ENCODE assay signal across 28 mouse cellular contexts in genomic region chr3:98073545-98073944, GRCm38 (mm10).
DNase-seq lines count a peak whose midpoint lies in the region; ATAC-seq and TF ChIP-seq lines count a peak whose summit lies in the region.
"Had no signal": no experiment of that assay in that cellular context is flagged by ENCODE, and none has a peak within 500 bp of the region (broad histone marks: within the 10 kb centered on the region; RNA-seq: fewer than 3 reads in every experiment).

No protein-coding gene starts in this region.

- TF ChIP-seq CTCF in forebrain, postnatal 0 days (IDR thresholded peaks at IDR 0.05; ENCODE audit: low read depth), result no peak
- TF ChIP-seq CTCF in layer of hippocampus, adult 2 months (conservative IDR thresholded peaks at IDR 0.05), result no peak

- H3K9ac ChIP-seq in forebrain, postnatal 0 days, result no peak overlapping the region
- H3K9ac ChIP-seq in limb, embryonic 12.5 days (replicated peaks), result no peak overlapping the region
- H3K9ac ChIP-seq in heart, embryonic 12.5 days, result no peak overlapping the region
- H3K9ac ChIP-seq: embryonic facial prominence, embryonic 12.5 days; forebrain, embryonic 13.5 days; liver, embryonic 13.5 days; midbrain, embryonic 15.5 days; neural tube, embryonic 15.5 days had no signal

- 69% methylated on average over 4 of the region's 4 CpGs for WGBS in forebrain, postnatal 0 days
- WGBS in forebrain, embryonic 10.5 days, result 95% methylated on average over 4 of the region's 4 CpGs
- WGBS in limb, embryonic 12.5 days, result 76% methylated on average over 4 of the region's 4 CpGs
- WGBS in heart, embryonic 12.5 days, result 88% methylated on average over 4 of the region's 4 CpGs

- no peaks in the 10 kb centered on the region for H3K9me3 ChIP-seq in forebrain, postnatal 0 days (ENCODE audit: low read length)
- no peaks in the 10 kb centered on the region for H3K9me3 ChIP-seq in forebrain, embryonic 10.5 days
- H3K9me3 ChIP-seq in limb, embryonic 12.5 days, result no peaks in the 10 kb centered on the region
- H3K9me3 ChIP-seq in heart, embryonic 12.5 days (replicated peaks), result no peaks in the 10 kb centered on the region
- H3K9me3 ChIP-seq: embryonic facial prominence, embryonic 12.5 days; forebrain, embryonic 13.5 days; liver, embryonic 13.5 days; midbrain, embryonic 15.5 days; neural tube, embryonic 15.5 days had no signal

- no peaks in the 10 kb centered on the region for H3K36me3 ChIP-seq in forebrain, postnatal 0 days (ENCODE audit: insufficient read depth)
- H3K36me3 ChIP-seq in forebrain, embryonic 10.5 days (replicated peaks), result peaks cover 81% of the 10 kb centered on the region
- peaks cover 60% of the 10 kb centered on the region for H3K36me3 ChIP-seq in limb, embryonic 12.5 days
- H3K36me3 ChIP-seq in heart, embryonic 12.5 days, result peaks cover 55% of the 10 kb centered on the region
- H3K36me3 ChIP-seq: G1E; midbrain, embryonic 15.5 days; neural tube, embryonic 15.5 days had no signal

- H3K4me3 ChIP-seq in forebrain, postnatal 0 days (ENCODE audit: low read depth, low read length), result no peak overlapping the region
- no peak overlapping the region for H3K4me3 ChIP-seq in forebrain, embryonic 10.5 days
- no peak overlapping the region for H3K4me3 ChIP-seq in layer of hippocampus, adult 2 months
- H3K4me3 ChIP-seq in limb, embryonic 12.5 days (replicated peaks), result no peak overlapping the region
- H3K4me3 ChIP-seq in heart, embryonic 12.5 days, result no peak overlapping the region
- H3K4me3 ChIP-seq: embryonic facial prominence, embryonic 12.5 days; forebrain, embryonic 13.5 days; liver, embryonic 13.5 days; midbrain, embryonic 15.5 days; neural tube, embryonic 15.5 days had no signal

- H3K27me3 ChIP-seq in forebrain, postnatal 0 days (ENCODE audit: insufficient read depth, low read length), result no peaks in the 10 kb centered on the region
- H3K27me3 ChIP-seq in forebrain, embryonic 10.5 days (ENCODE audit: poor library complexity, severe bottlenecking), result no peaks in the 10 kb centered on the region
- H3K27me3 ChIP-seq in limb, embryonic 12.5 days, result no peaks in the 10 kb centered on the region
- no peaks in the 10 kb centered on the region for H3K27me3 ChIP-seq in heart, embryonic 12.5 days (replicated peaks)
- H3K27me3 ChIP-seq: embryonic facial prominence, embryonic 12.5 days; forebrain, embryonic 13.5 days; liver, embryonic 13.5 days; midbrain, embryonic 15.5 days; neural tube, embryonic 15.5 days had no signal

- no peak overlapping the region for H3K4me2 ChIP-seq in forebrain, postnatal 0 days (ENCODE audit: low read depth)
- no peak overlapping the region for H3K4me2 ChIP-seq in limb, embryonic 12.5 days
- H3K4me2 ChIP-seq in heart, embryonic 12.5 days, result no peak overlapping the region
- H3K4me2 ChIP-seq: embryonic facial prominence, embryonic 12.5 days; forebrain, embryonic 13.5 days; liver, embryonic 13.5 days; midbrain, embryonic 15.5 days; neural tube, embryonic 15.5 days had no signal

- no peak for DNase-seq in forebrain, postnatal 0 days
- DNase-seq in forebrain, embryonic 10.5 days (ENCODE audit: extremely low spot score, low spot score), result no peak
- DNase-seq in layer of hippocampus, adult 2 months (ENCODE audit: low spot score in 2 of 2), result no peak
- DNase-seq in layer of hippocampus, adult 11-12 months (ENCODE audit: low spot score), result no peak
- DNase-seq in retina, embryonic 14.5 days (ENCODE audit: low spot score), result no peak
- DNase-seq: adrenal gland, postnatal 14 days; cerebellum, adult 11 months; cerebellum, adult 9-10 months; cerebellum, postnatal 36 days; heart, postnatal 14 days; kidney, postnatal 4 days; layer of hippocampus, adult 9-11 months; liver, embryonic 13.5 days; lung, adult 2 months; lung, postnatal 14 days; right cerebral cortex, adult 18-20 months; spleen, adult 18-20 months; thymus, adult 2 months; thymus, postnatal 4 days had no signal

- peak; percentile 20; the same call in 1 of the 2 replicates for ATAC-seq in forebrain, postnatal 0 days
- ATAC-seq in limb, embryonic 12.5 days (ENCODE audit: insufficient number of reproducible peaks, insufficient read depth, low FRiP score, low TSS enrichment, low read depth), result no peak
- ATAC-seq in heart, embryonic 12.5 days (ENCODE audit: insufficient number of reproducible peaks, low FRiP score), result no peak
- ATAC-seq: forebrain, embryonic 13.5 days; intestine, postnatal 0 days; midbrain, embryonic 15.5 days had no signal

- H3K27ac ChIP-seq in forebrain, postnatal 0 days (ENCODE audit: low read depth, low read length), result no peak overlapping the region
- no peak overlapping the region for H3K27ac ChIP-seq in forebrain, embryonic 10.5 days
- H3K27ac ChIP-seq in layer of hippocampus, adult 2 months, result peak overlapping the region; percentile 28
- H3K27ac ChIP-seq in limb, embryonic 12.5 days, result peak overlapping the region; percentile 84
- no peak overlapping the region for H3K27ac ChIP-seq in heart, embryonic 12.5 days (ENCODE audit: poor library complexity, severe bottlenecking)
- H3K27ac ChIP-seq: embryonic facial prominence, embryonic 12.5 days; forebrain, embryonic 13.5 days; hindbrain, postnatal 0 days; liver, embryonic 13.5 days; midbrain, embryonic 15.5 days; neural tube, embryonic 15.5 days had no signal

- H3K4me1 ChIP-seq in forebrain, postnatal 0 days (ENCODE audit: insufficient read depth), result no peaks in the 10 kb centered on the region
- peaks cover 15% of the 10 kb centered on the region; the same call in 1 of the 2 replicates for H3K4me1 ChIP-seq in forebrain, embryonic 10.5 days
- H3K4me1 ChIP-seq in limb, embryonic 12.5 days (replicated peaks), result peaks cover 58% of the 10 kb centered on the region
- H3K4me1 ChIP-seq in heart, embryonic 12.5 days (replicated peaks), result peaks cover 32% of the 10 kb centered on the region
- H3K4me1 ChIP-seq: embryonic facial prominence, embryonic 12.5 days had no signal

Comparison
In these comparisons a context has a peak if more than half of its experiments do, and no peak if none do; other contexts are left out.
1. H3K27ac ChIP-seq: peak in layer of hippocampus, adult 2 months (single experiment) and limb, embryonic 12.5 days (single experiment); none in forebrain, postnatal 0 days (single experiment), forebrain, embryonic 10.5 days (single experiment) and heart, embryonic 12.5 days (single experiment).